Mouse (Mus musculus) intestine, postnatal 0 days (tissue): ENCODE measurements around the gene Vangl1. TPM values are rescaled to one million over a fixed set of nuclear protein-coding genes. Genes with fewer than 3 reads are reported as not detected.

Experiments
- ATAC-seq: fragments of 200-750 bp; cut with Nextera tagmentation; 2 replicates; pipeline ENCODE4 v1.8.0; 2017; ENCODE audit warnings: mild to moderate bottlenecking, moderate TSS enrichment, moderate library complexity
- H3K27ac ChIP-seq: fragments of 300-500 bp; sonication (generic); 2 replicates; pipeline ENCODE4 v1.5.1; 2014; ENCODE audit warnings: mild to moderate bottlenecking, low read depth, low read length, moderate library complexity
- H3K27me3 ChIP-seq: fragments of 300-500 bp; sonication (generic); replicated peaks from 2 replicates; pipeline ENCODE4 v1.6.1; 2014; ENCODE audit warnings: low read length, mixed read lengths; ENCODE audit not compliant: control insufficient read depth, insufficient read depth
- H3K36me3 ChIP-seq: fragments of 300-500 bp; sonication (generic); 2 replicates; pipeline ENCODE4 v1.6.1; 2014; ENCODE audit warnings: mild to moderate bottlenecking, moderate library complexity; ENCODE audit not compliant: control insufficient read depth, insufficient read depth
- H3K4me1 ChIP-seq: fragments of 300-500 bp; sonication (generic); replicated peaks from 2 replicates; pipeline ENCODE4 v1.6.1; 2014; ENCODE audit warnings: antibody characterized with exemption, low read length, mixed read lengths; ENCODE audit not compliant: control insufficient read depth, insufficient read depth
- H3K4me2 ChIP-seq: fragments of 300-500 bp; sonication (generic); replicated peaks from 2 replicates; pipeline ENCODE4 v1.6.1; 2014; ENCODE audit warnings: low read depth, mild to moderate bottlenecking, moderate library complexity
- H3K4me3 ChIP-seq: fragments of 300-500 bp; sonication (generic); 2 replicates; pipeline ENCODE4 v1.5.1; 2014; ENCODE audit warnings: low read depth, low read length
- H3K9ac ChIP-seq: fragments of 300-500 bp; sonication (generic); 2 replicates; pipeline ENCODE4 v1.6.1; 2014; ENCODE audit warnings: mild to moderate bottlenecking, low read depth, low read length
- H3K9me3 ChIP-seq: fragments of 300-500 bp; sonication (generic); 2 replicates; pipeline ENCODE4 v1.6.1; 2016; ENCODE audit warnings: mixed run types; ENCODE audit not compliant: control insufficient read depth
- CTCF ChIP-seq: sonication (generic); IDR thresholded peaks from 2 replicates; pipeline ENCODE4 v1.5.1; 2016; ENCODE audit warnings: low read depth, mild to moderate bottlenecking, control low read depth, antibody characterized with exemption, moderate library complexity
- whole genome bisulfite sequencing: fragments of 180-500 bp; shearing (Covaris S2); extraction: QIAGEN DNeasy Blood & Tissue Kit; methylation state at CpG from one replicate; pipeline ENCODE4 v1.1.7; 2014; 5-methylcytosine and 5-hydroxymethylcytosine counted together
- polyA plus RNA-seq: library from polyadenylated mRNA; unstranded; fragments of >200 nt; fragmentation: Nextera tagmentation; extraction: Ambion mirVana; gene quantifications from 2 replicates; pipeline ENCODE4 v1.2.1, GENCODE M21; 2015

Gene Vangl1
- polyA plus RNA-seq, 1 experiment from 2014 or later = 7.2 TPM

GRCm38 (mm10) chr3:102180746-102181145, 23.7 kb downstream of the Vangl1 start:
- ATAC-seq = no peak
- H3K4me3 ChIP-seq = no peak overlapping the region
- no peak for TF ChIP-seq CTCF
- H3K4me1 ChIP-seq = no peaks in the 10 kb centered on the region
- no peak overlapping the region for H3K9ac ChIP-seq
- H3K27me3 ChIP-seq = no peaks in the 10 kb centered on the region
- H3K27ac ChIP-seq = no peak overlapping the region
- no peak overlapping the region for H3K4me2 ChIP-seq
- 79% methylated on average over 7 of the region's 7 CpGs for WGBS
- no peaks in the 10 kb centered on the region for H3K9me3 ChIP-seq
- H3K36me3 ChIP-seq = peaks cover 33% of the 10 kb centered on the region; the same call in 1 of the 2 replicates

DNA sequence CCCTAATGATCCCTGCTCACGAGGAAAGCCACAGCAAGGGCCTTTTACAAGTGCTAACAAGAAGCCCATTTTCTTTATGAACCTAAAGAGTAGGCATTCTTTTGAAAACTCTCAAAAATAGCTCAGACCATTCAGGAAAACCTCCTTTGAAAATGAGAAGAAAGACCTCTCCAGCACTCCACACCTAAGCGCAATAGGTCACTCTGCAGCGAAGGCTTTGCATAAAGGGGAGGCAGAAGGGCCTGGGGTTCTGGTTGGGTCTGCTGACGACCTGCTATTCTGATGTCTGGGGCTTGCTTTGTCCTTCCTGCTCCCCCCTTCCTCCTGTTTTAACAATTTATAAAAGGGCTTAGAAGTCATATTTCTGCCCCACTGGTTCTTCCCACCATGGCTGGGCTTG, 24.6 kb downstream of the Vangl1 start:
- peaks cover 33% of the 10 kb centered on the region; the same call in 1 of the 2 replicates for H3K36me3 ChIP-seq
- no peak overlapping the region for H3K9ac ChIP-seq
- ATAC-seq = no peak
- TF ChIP-seq CTCF = no peak
- H3K9me3 ChIP-seq = no peaks in the 10 kb centered on the region
- H3K27me3 ChIP-seq = no peaks in the 10 kb centered on the region
- H3K4me2 ChIP-seq = no peak overlapping the region
- H3K4me3 ChIP-seq = no peak overlapping the region
- no peak overlapping the region for H3K27ac ChIP-seq
- 95% methylated on average over 4 of the region's 4 CpGs for WGBS
- no peaks in the 10 kb centered on the region for H3K4me1 ChIP-seq

GRCm38 (mm10) chr3:102177837-102178615, 26.5 kb downstream of the Vangl1 start:
- no peak overlapping the region for H3K4me2 ChIP-seq
- ATAC-seq = no peak
- TF ChIP-seq CTCF = no peak
- peaks cover 25% of the 10 kb centered on the region; the same call in 1 of the 2 replicates for H3K36me3 ChIP-seq
- 90% methylated on average over 12 of the region's 12 CpGs for WGBS
- no peak overlapping the region for H3K27ac ChIP-seq
- no peaks in the 10 kb centered on the region for H3K9me3 ChIP-seq
- no peaks in the 10 kb centered on the region for H3K27me3 ChIP-seq
- no peak overlapping the region for H3K9ac ChIP-seq
- H3K4me3 ChIP-seq = no peak overlapping the region
- H3K4me1 ChIP-seq = no peaks in the 10 kb centered on the region

- Histone ChIP-seq H3K27ac (no peak overlapping the region), H3K9ac (no peak overlapping the region), H3K9me3 (no peaks in the 10 kb centered on the region), H3K4me2 (no peak overlapping the region), H3K27me3 (no peaks in the 10 kb centered on the region), H3K4me1 (no peaks in the 10 kb centered on the region), H3K36me3 (0 out of 2 replicates have a peak, but pooled peaks cover 16% of the 10 kb centered on the region), H3K4me3 (no peak overlapping the region)
- TF ChIP-seq CTCF = no peak
- 67% methylated on average over 5 of the region's 5 CpGs for WGBS
- ATAC-seq = no peak
Measured at GRCm38 (mm10) chr3:102176116-102176515, 28.4 kb downstream of the Vangl1 start.

DNA sequence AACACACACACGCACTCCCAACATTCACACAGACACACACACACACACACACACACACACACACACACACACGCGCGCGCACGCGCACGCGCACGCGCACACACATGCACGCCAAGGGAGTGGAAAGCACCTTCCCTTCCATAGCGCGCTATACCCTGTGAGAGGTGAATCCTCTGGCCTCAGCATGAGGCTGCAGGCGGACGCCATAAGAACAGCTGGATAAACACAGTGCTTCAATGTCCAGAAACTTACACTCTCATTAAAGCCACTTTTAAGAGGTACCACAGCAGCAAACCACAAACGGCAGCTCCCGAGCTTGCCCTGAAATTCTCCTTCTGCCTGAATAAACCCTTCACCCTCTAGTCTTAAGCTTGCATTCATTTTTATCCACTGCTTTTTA, 28.8 kb downstream of the Vangl1 start:
- Histone ChIP-seq H3K9me3 (no peaks in the 10 kb centered on the region), H3K9ac (no peak overlapping the region), H3K36me3 (0 out of 2 replicates have a peak, but pooled peaks cover 12% of the 10 kb centered on the region), H3K27ac (no peak overlapping the region), H3K4me2 (no peak overlapping the region), H3K27me3 (no peaks in the 10 kb centered on the region), H3K4me1 (no peaks in the 10 kb centered on the region), H3K4me3 (no peak overlapping the region)
- TF ChIP-seq CTCF = no peak
- ATAC-seq = no peak
- WGBS = 87% methylated on average over 18 of the region's 18 CpGs

GRCm38 (mm10) chr3:102174118-102174865, 30.2 kb downstream of the Vangl1 start:
- Histone ChIP-seq H3K9ac (no peak overlapping the region), H3K4me1 (no peaks in the 10 kb centered on the region), H3K27me3 (no peaks in the 10 kb centered on the region), H3K4me2 (no peak overlapping the region), H3K36me3 (0 out of 2 replicates have a peak, but pooled peaks cover 5% of the 10 kb centered on the region), H3K4me3 (no peak overlapping the region), H3K9me3 (no peaks in the 10 kb centered on the region), H3K27ac (no peak overlapping the region)
- no peak for ATAC-seq
- no peak for TF ChIP-seq CTCF
- WGBS = 78% methylated on average over 8 of the region's 8 CpGs
